14 mouse cellular contexts compared by ENCODE assay signal in the genomic region with DNA sequence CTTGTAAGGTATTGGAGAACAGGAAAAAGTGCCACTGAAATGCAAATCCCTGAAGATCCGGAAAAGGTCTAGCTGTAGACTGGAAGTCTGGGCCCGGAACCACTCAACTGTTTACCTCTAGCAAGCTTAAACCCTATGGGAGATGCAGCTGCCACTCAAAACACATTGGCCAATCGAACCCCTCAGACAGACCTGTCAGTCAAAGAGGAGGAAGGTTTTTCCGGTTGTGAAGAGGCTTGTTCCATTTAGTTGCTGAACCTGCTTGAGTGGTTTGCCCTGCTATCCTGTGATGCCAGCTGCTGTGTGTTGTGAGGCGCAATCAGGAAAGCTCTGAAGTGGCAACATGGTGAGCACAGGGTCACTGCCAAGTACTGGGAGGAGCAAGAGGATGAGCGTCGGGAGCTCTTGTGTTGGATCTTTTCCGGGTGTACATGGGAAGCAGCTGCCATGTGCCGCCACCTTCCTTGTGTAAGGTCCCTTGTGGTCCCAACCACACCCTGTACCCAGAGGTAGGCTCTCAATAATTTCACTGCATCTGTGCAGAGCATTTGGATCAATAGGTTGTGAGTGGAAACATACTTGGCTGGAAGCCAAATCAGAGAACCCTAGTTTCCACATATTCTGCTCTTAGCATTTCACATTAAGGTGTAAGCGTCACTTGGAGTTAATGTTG. TPM values are rescaled to one million over a fixed set of nuclear protein-coding genes. Genes with fewer than 3 reads are reported as not detected.
A peak's percentile ranks its signal among the peaks of the same experiment; 100 is the strongest.
DNase-seq lines count a peak whose midpoint lies in the region; ATAC-seq and TF ChIP-seq lines count a peak whose summit lies in the region.
"Had no signal": no experiment of that assay in that cellular context is flagged by ENCODE, and none has a peak within 500 bp of the region (broad histone marks: within the 10 kb centered on the region; RNA-seq: fewer than 3 reads in every experiment).

No protein-coding gene starts in this region.

- DNase-seq in heart, adult 9 months (ENCODE audit: low spot score in 2 of 2), result no peak
- DNase-seq in G1E (ENCODE audit: low spot score) (peak; percentile 75), adipocyte (ENCODE audit: low spot score) (no peak)
- DNase-seq in brain, embryonic 14.5 days (ENCODE audit: low read depth), result peak; percentile 5
- DNase-seq in liver, embryonic 14.5 days (ENCODE audit: low read depth in 3 of 3, low spot score in 3 of 3), result peak; percentile 14 to 58 (median 54)
- no peak for DNase-seq in frontal cortex, postnatal 14 days (ENCODE audit: low spot score in 2 of 2)
- DNase-seq: kidney, adult 2 months had no signal

- no peak for ATAC-seq in heart, embryonic 16.5 days (replicated peaks; ENCODE audit: extremely low read depth, insufficient read depth, low FRiP score)
- ATAC-seq in G1E (ENCODE audit: extremely low read depth, insufficient number of reproducible peaks, low FRiP score, poor library complexity, severe bottlenecking), result peak; percentile 95
- ATAC-seq in liver, embryonic 14.5 days (ENCODE audit: insufficient read depth), result peak; percentile 72
- ATAC-seq: forebrain, embryonic 16.5 days had no signal

- H3K9me3 ChIP-seq in heart, embryonic 16.5 days (replicated peaks; ENCODE audit: control insufficient read depth, low read length), result no peaks in the 10 kb centered on the region; the same call in 1 of the 2 replicates
- no peaks in the 10 kb centered on the region for H3K9me3 ChIP-seq in G1E (replicated peaks)
- H3K9me3 ChIP-seq in liver, embryonic 14.5 days (ENCODE audit: control insufficient read depth, low read length), result no peaks in the 10 kb centered on the region
- H3K9me3 ChIP-seq: limb, embryonic 10.5 days; stomach, embryonic 15.5 days had no signal

- no peak for TF ChIP-seq CTCF in G1E (IDR thresholded peaks at IDR 0.05; ENCODE audit: low read depth, low read length)
- TF ChIP-seq CTCF in brain, embryonic 14.5 days (IDR thresholded peaks at IDR 0.05; ENCODE audit: borderline replicate concordance, extremely low read depth, insufficient read depth, insufficient read length), result no peak
- TF ChIP-seq CTCF in liver, embryonic 14.5 days (IDR thresholded peaks at IDR 0.05; ENCODE audit: low read depth), result no peak

- 51% methylated on average over 10 of the region's 10 CpGs for WGBS in heart, embryonic 16.5 days
- 42% methylated on average over 10 of the region's 10 CpGs for WGBS in liver, embryonic 14.5 days (ENCODE audit: insufficient replicate concordance)

- no peaks in the 10 kb centered on the region for H3K4me1 ChIP-seq in heart, embryonic 16.5 days (ENCODE audit: control insufficient read depth, insufficient read depth, low read length)
- peaks cover 8% of the 10 kb centered on the region; the same call in 1 of the 2 replicates for H3K4me1 ChIP-seq in G1E (ENCODE audit: insufficient read depth, low read depth, low read length)
- peaks cover 0 to 3% of the 10 kb centered on the region in 2 experiments; a peak in 1 of 4 replicates for H3K4me1 ChIP-seq in liver, embryonic 14.5 days (replicated peaks; ENCODE audit: control insufficient read depth in 2 of 2, insufficient read depth in 2 of 2, low read length in 1 of 2)
- H3K4me1 ChIP-seq: limb, embryonic 10.5 days; stomach, embryonic 15.5 days had no signal

- H3K9ac ChIP-seq in heart, embryonic 16.5 days (ENCODE audit: low read length), result no peak overlapping the region
- H3K9ac ChIP-seq in liver, embryonic 14.5 days (replicated peaks), result no peak overlapping the region
- H3K9ac ChIP-seq: stomach, embryonic 15.5 days had no signal

- TF ChIP-seq EP300 in liver, embryonic 14.5 days (IDR thresholded peaks at IDR 0.05; ENCODE audit: low read depth), result no peak

- H3K4me2 ChIP-seq in heart, embryonic 16.5 days (ENCODE audit: low read depth, low read length), result no peak overlapping the region
- H3K4me2 ChIP-seq in liver, embryonic 14.5 days (ENCODE audit: low read depth), result peak overlapping the region; percentile 1; the same call in 1 of the 2 replicates
- H3K4me2 ChIP-seq: stomach, embryonic 15.5 days had no signal

- no peaks in the 10 kb centered on the region for H3K36me3 ChIP-seq in heart, embryonic 16.5 days (ENCODE audit: control insufficient read depth, insufficient read depth)
- peaks cover 3% of the 10 kb centered on the region for H3K36me3 ChIP-seq in G1E (replicated peaks)
- H3K36me3 ChIP-seq in liver, embryonic 14.5 days (replicated peaks; ENCODE audit: control insufficient read depth, insufficient read depth, low read depth), result no peaks in the 10 kb centered on the region
- H3K36me3 ChIP-seq: limb, embryonic 10.5 days; stomach, embryonic 15.5 days had no signal

- no peak overlapping the region for H3K27ac ChIP-seq in heart, embryonic 16.5 days (ENCODE audit: low read length)
- no peak overlapping the region for H3K27ac ChIP-seq in liver, embryonic 14.5 days
- H3K27ac ChIP-seq: layer of hippocampus, adult 2 months; limb, embryonic 10.5 days; stomach, embryonic 15.5 days had no signal

- no peaks in the 10 kb centered on the region for H3K27me3 ChIP-seq in heart, embryonic 16.5 days (ENCODE audit: control insufficient read depth, insufficient read depth, low read length)
- no peaks in the 10 kb centered on the region for H3K27me3 ChIP-seq in G1E (ENCODE audit: insufficient read depth, low read length)
- no peaks in the 10 kb centered on the region for H3K27me3 ChIP-seq in liver, embryonic 14.5 days (ENCODE audit: control insufficient read depth, insufficient read depth, low read length)
- H3K27me3 ChIP-seq: stomach, embryonic 15.5 days had no signal

- no peak for TF ChIP-seq POLR2A in brain, embryonic 14.5 days (IDR thresholded peaks at IDR 0.05; ENCODE audit: borderline replicate concordance, extremely low read depth, insufficient read depth, insufficient read length, poor library complexity, severe bottlenecking)

- H3K4me3 ChIP-seq in heart, embryonic 16.5 days (ENCODE audit: low read length), result peak overlapping the region; percentile 18
- peak overlapping the region; percentile 73 for H3K4me3 ChIP-seq in G1E (ENCODE audit: low read depth, low read length)
- H3K4me3 ChIP-seq in liver, embryonic 14.5 days (ENCODE audit: insufficient read depth in 1 of 2, low read depth in 2 of 2, low read length in 2 of 2), result peak overlapping the region; percentile 37 to 63
- H3K4me3 ChIP-seq: layer of hippocampus, adult 2 months; limb, embryonic 10.5 days; stomach, embryonic 15.5 days had no signal

RNA-seq across cellular contexts. Expression of gene Olfr761, which starts 42.9 kb away (rescaled TPM):
- polyA plus RNA-seq in heart, embryonic 16.5 days (2015; fragmentation: Nextera tagmentation; extraction: Ambion mirVana), result not detected in 2 replicates
- total RNA-seq in G1E (2014; fragmentation: Nextera tagmentation), result not detected in 2 replicates
- not detected in 2 replicates for total RNA-seq in G1E (2017)
- polyA plus RNA-seq in G1E (2012), result not detected in 2 replicates
- not detected in 2 replicates for polyA plus RNA-seq in brain, embryonic 14.5 days (2012; rRNA removed)
- polyA plus RNA-seq in liver, embryonic 14.5 days (2012; rRNA removed), result not detected in 2 replicates
- not detected in 2 replicates for polyA plus RNA-seq in liver, embryonic 14.5 days (2014; fragmentation: Nextera tagmentation; extraction: Ambion mirVana)
- total RNA-seq: common myeloid progenitor, adult 5-6 weeks; layer of hippocampus, adult 2 months had no signal
- polyA plus RNA-seq: forebrain, embryonic 16.5 days; heart, postnatal 0 days; kidney, adult 2 months; limb, embryonic 10.5 days; stomach, embryonic 15.5 days had no signal

Comparison
In these comparisons a context has a peak if more than half of its experiments do, and no peak if none do; other contexts are left out.
1. H3K4me3 ChIP-seq: peak in every context shown above with its lines; median percentile 73 in G1E; 50 in liver, embryonic 14.5 days; 18 in heart, embryonic 16.5 days.
2. DNase-seq: peak in G1E (single experiment), brain, embryonic 14.5 days (single experiment) and liver, embryonic 14.5 days (3 of 3); none in heart, adult 9 months (0 of 2), frontal cortex, postnatal 14 days (0 of 2) and adipocyte (single experiment).